Mouse (Mus musculus) forebrain, embryonic 12.5 days (tissue): ENCODE measurements around the gene Cyp2c70. TPM values are rescaled to one million over a fixed set of nuclear protein-coding genes. Genes with fewer than 3 reads are reported as not detected.
"Not testable (repeated sequence)": the region's sequence is repeated elsewhere in the genome, so short reads cannot be mapped to it uniquely, and the experiment has no call there.

Experiments used
- ATAC-seq: fragments of 200-750 bp; cut with Nextera tagmentation; 2 replicates; pipeline ENCODE4 v1.8.0; 2017; ENCODE audit warnings: moderate TSS enrichment; ENCODE audit not compliant: low FRiP score
- H3K27ac ChIP-seq: fragments of 300-500 bp; sonication (generic); 2 replicates; pipeline ENCODE4 v1.5.1; 2016; ENCODE audit warnings: mild to moderate bottlenecking
- H3K27me3 ChIP-seq: fragments of 300-500 bp; sonication (generic); 2 replicates; pipeline ENCODE4 v1.6.1; 2016; ENCODE audit warnings: mild to moderate bottlenecking
- H3K36me3 ChIP-seq: fragments of 300-500 bp; sonication (generic); replicated peaks from 2 replicates; pipeline ENCODE4 v1.6.1; 2016; ENCODE audit warnings: mild to moderate bottlenecking
- H3K4me1 ChIP-seq: fragments of 300-500 bp; sonication (generic); 2 replicates; pipeline ENCODE4 v1.6.1; 2016
- H3K4me2 ChIP-seq: fragments of 300-500 bp; sonication (generic); 2 replicates; pipeline ENCODE4 v1.6.1; 2016; ENCODE audit warnings: mild to moderate bottlenecking, moderate library complexity
- H3K4me3 ChIP-seq: fragments of 300-500 bp; sonication (generic); replicated peaks from 2 replicates; pipeline ENCODE4 v1.5.1; 2016; ENCODE audit warnings: mild to moderate bottlenecking
- H3K9ac ChIP-seq: fragments of 300-500 bp; sonication (generic); 2 replicates; pipeline ENCODE4 v1.6.1; 2016; ENCODE audit warnings: mild to moderate bottlenecking
- H3K9me3 ChIP-seq: fragments of 300-500 bp; sonication (generic); 2 replicates; pipeline ENCODE4 v1.6.1; 2016
- WGBS: fragments of 180-500 bp; shearing (Covaris S2); methylation state at CpG from one replicate; pipeline ENCODE4 v1.1.7; 2016; 5-methylcytosine and 5-hydroxymethylcytosine counted together
- polyA plus RNA-seq: library from polyadenylated mRNA; unstranded; fragments of >200 nt; fragmentation: Nextera tagmentation; extraction: Ambion mirVana; gene quantifications from 2 replicates; pipeline ENCODE4 v1.2.1, GENCODE M21; 2016

The Cyp2c70 gene
- polyA plus RNA-seq, 1 experiment from 2014 or later: not detected

- Histone ChIP-seq H3K9ac (no peak overlapping the region), H3K27ac (no peak overlapping the region), H3K4me2 (no peak overlapping the region), H3K9me3 (no peaks in the 10 kb centered on the region), H3K27me3 (no peaks in the 10 kb centered on the region), H3K4me1 (no peaks in the 10 kb centered on the region), H3K36me3 (no peaks in the 10 kb centered on the region), H3K4me3 (no peak overlapping the region)
- no peak for ATAC-seq
- WGBS: 86% methylated on average over 4 of the region's 4 CpGs
These were observed 8.8 kb downstream of the Cyp2c70 start for GRCm38 (mm10) chr19:40178311-40178710.

- not testable (repeated sequence) for H3K9me3 ChIP-seq, H3K4me1 ChIP-seq, H3K4me3 ChIP-seq, H3K27me3 ChIP-seq, H3K4me2 ChIP-seq, H3K36me3 ChIP-seq, ATAC-seq, H3K27ac ChIP-seq, H3K9ac ChIP-seq
- WGBS: 87% methylated on average over 4 of the region's 4 CpGs
These were observed 18.7 kb downstream of the Cyp2c70 start for GRCm38 (mm10) chr19:40168391-40168790.

GRCm38 (mm10) chr19:40126996-40127395 is 60.1 kb downstream of the Cyp2c70 start:
- H3K27me3 ChIP-seq, H3K4me3 ChIP-seq, ATAC-seq, H3K9me3 ChIP-seq, H3K27ac ChIP-seq, H3K9ac ChIP-seq, H3K36me3 ChIP-seq, H3K4me1 ChIP-seq, H3K4me2 ChIP-seq: not testable (repeated sequence)
- WGBS: 31% methylated on average over 2 of the region's 2 CpGs

- not testable (repeated sequence) for H3K4me1 ChIP-seq, ATAC-seq, H3K4me3 ChIP-seq, H3K9me3 ChIP-seq, H3K9ac ChIP-seq, H3K27ac ChIP-seq, H3K27me3 ChIP-seq, H3K36me3 ChIP-seq, H3K4me2 ChIP-seq
- 87% methylated on average over 3 of the region's 3 CpGs for WGBS
These were observed 62.0 kb downstream of the Cyp2c70 start for GRCm38 (mm10) chr19:40125165-40125564.

GRCm38 (mm10) chr19:40119624-40120023 is 67.5 kb downstream of the Cyp2c70 start:
- not testable (repeated sequence) for H3K27me3 ChIP-seq, H3K4me3 ChIP-seq, H3K4me2 ChIP-seq, H3K36me3 ChIP-seq, ATAC-seq, H3K9me3 ChIP-seq, H3K9ac ChIP-seq, H3K4me1 ChIP-seq, H3K27ac ChIP-seq
- 81% methylated on average over 13 of the region's 13 CpGs for WGBS

Other genes with a start within 250 kb of the Cyp2c70 start
- not detected in 2 replicates for gene Cyp2c37, start 194.9 kb downstream of the Cyp2c70 start, polyA plus RNA-seq
- not detected in 2 replicates for gene Cyp2c54, start 113.5 kb downstream of the Cyp2c70 start, polyA plus RNA-seq
- gene Cyp2c50, start 97.6 kb downstream of the Cyp2c70 start, polyA plus RNA-seq: not detected in 2 replicates
- gene Pdlim1, start 84.5 kb upstream of the Cyp2c70 start, polyA plus RNA-seq: 48.9 and 58.9 TPM in 2 replicates